Mouse (Mus musculus) liver, embryonic 14.5 days (tissue): ENCODE data around the gene Gm33543.

Source experiments
- CTCF ChIP-seq: IDR thresholded peaks from 2 replicates; pipeline ENCODE4 v1.5.1; 2016; ENCODE audit warnings: antibody characterized with exemption, low read depth, control low read depth
- EP300 ChIP-seq: IDR thresholded peaks from 2 replicates; pipeline ENCODE4 v1.6.1; 2016; ENCODE audit warnings: antibody characterized with exemption, low read depth

DNA sequence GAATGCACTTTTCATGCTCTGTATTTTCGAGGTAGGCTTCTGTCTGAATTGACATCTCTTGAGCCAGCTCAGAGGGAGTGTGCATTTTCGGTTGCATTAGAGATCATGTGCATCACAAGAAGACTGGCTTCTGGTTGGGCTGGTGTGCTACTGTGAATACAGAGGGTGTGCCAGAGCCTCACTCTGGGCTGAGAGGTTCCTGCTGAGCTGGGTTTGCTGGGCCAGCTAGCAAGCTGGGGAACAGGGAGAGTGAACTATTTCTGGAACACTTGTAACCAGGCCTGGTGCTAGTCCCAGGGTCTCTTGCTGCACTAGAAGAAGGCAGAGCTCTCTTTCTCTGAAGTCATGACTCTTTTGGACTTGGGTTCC lies 41.3 kb downstream of the Gm33543 start:
- no peak for TF ChIP-seq CTCF
- TF ChIP-seq EP300: no peak
